Mouse (Mus musculus) gastrocnemius, postnatal 4 days (tissue): ENCODE measurements at regions not wholly inside any gene's neighbourhood (a gene's known extent, or its start where the extent isn't known, plus 50 kb on each side); places are given as distances from the start of the nearest gene placed in this dataset.

Experiments used
- DNase-seq, 2 experiments: peaks; one replicate each; pipeline ENCODE4 v3.0.0; 2021 to 2022; ENCODE audit warnings: low spot score in 2 of 2, mixed read lengths in 2 of 2

- DNase-seq = no peak
Observed at GRCm38 (mm10) chr2:123473840-123474239, 615.9 kb upstream of the Sema6d start.

GRCm38 (mm10) chr2:123486681-123487080 lies 603.1 kb upstream of the Sema6d start:
- no peak for DNase-seq

GRCm38 (mm10) chr2:123506162-123506561 lies 583.6 kb upstream of the Sema6d start:
- no peak for DNase-seq

- DNase-seq = no peak
Observed at GRCm38 (mm10) chr2:123507095-123507494, 582.7 kb upstream of the Sema6d start.

- no peak for DNase-seq
Observed at GRCm38 (mm10) chr2:123528915-123529314, 560.9 kb upstream of the Sema6d start.

- no peak for DNase-seq
Observed at GRCm38 (mm10) chr2:123532946-123533791, 556.6 kb upstream of the Sema6d start.

- no peak for DNase-seq
Observed at GRCm38 (mm10) chr2:123551249-123551850, 538.4 kb upstream of the Sema6d start.

GRCm38 (mm10) chr2:123558123-123558650 lies 531.6 kb upstream of the Sema6d start:
- no peak for DNase-seq
